Mouse (Mus musculus) naive thymus-derived CD4-positive, alpha-beta T cell, adult 2 months (primary cell): ENCODE data around the gene Mtmr12.
A peak's percentile ranks its signal among the peaks of the same experiment; 100 is the strongest.
"Not testable (repeated sequence)": the region's sequence is repeated elsewhere in the genome, so short reads cannot be mapped to it uniquely, and the experiment has no call there.

ENCODE experiments used
- DNase-seq: peaks from one replicate; pipeline ENCODE4 v3.0.0-alpha.2; 2011; ENCODE audit warnings: low read depth

Gene Mtmr12

GRCm38 (mm10) chr15:12204319-12205159 is at the start of gene Mtmr12:
Gene Mtmr12 (plus strand): TSS chr15:12205028.
- DNase-seq: peak; percentile 100

- DNase-seq: no peak
Measured at GRCm38 (mm10) chr15:12178126-12178525, 26.7 kb upstream of the Mtmr12 start.

DNA sequence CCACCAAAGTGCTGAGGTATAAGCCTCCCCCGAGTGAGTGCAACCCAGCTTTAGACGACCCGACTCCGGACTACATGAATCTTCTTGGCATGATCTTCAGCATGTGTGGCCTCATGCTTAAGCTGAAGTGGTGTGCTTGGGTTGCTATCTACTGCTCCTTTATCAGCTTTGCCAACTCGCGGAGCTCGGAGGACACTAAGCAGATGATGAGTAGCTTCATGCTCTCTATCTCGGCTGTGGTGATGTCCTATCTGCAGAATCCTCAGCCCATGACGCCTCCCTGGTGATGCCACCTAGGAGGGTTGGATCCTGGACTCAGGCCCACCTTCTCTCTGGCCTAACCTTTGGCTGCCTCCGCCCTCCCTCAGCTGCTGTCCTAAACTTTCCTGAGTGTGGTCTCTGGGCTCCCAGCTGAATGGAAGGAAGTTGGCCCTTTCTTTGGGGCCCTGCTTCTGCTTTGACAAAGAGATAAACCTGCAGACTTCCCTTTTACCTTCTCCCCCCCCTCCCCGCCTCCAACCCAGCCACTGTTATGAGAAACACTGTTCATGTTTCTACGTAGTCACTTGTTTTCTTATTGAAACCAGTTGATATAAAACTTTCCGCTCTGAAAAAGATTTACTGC is 23.5 kb upstream of the Mtmr12 start:
- not testable (repeated sequence) for DNase-seq

GRCm38 (mm10) chr15:12193880-12194816 is 10.7 kb upstream of the Mtmr12 start:
- no peak for DNase-seq

DNA sequence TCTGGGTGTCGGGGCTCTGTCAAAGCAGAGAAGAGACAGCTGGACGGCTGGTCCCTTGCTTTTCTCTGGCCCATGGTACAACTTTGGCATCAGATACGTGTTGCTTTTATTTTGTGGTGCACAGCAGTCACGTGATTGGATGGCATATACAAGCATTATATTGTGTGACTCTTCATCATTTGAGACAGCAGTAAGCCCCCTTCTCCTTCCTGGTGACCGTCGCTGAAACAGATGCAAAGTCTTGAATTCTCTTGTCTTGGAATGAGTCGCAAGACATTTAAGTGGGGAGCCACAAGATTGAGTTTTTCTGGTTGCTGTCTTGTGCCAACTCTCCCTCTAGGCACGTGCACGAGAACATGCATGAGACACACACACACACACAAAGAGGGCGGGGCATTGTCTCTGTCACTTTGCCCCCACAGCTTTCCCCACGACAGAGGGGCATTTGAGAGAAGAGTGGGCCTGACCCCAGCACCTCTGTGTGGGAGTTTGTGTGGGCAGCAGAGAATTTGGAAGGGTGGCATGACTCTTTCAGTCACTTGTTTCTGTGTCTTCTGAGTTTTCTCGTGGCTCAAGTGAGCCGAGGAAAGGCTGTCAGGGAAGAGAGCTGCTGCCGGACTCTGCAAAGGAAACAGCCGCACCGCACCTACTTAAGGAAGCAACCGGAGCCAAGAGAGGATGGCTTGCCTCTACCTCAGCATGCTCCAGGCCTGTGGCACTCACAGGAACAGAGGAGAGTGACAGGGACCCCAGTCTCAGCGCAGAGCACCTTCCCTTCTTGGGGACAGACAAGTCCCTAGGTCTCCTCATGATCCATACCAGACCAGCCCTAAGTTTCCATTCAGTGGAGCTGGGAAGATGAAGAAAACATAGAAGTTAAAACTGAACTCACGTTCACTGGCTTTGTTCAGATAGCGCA is 9.8 kb upstream of the Mtmr12 start:
- peak; percentile 10 for DNase-seq

GRCm38 (mm10) chr15:12195966-12196365 is 8.9 kb upstream of the Mtmr12 start:
- no peak for DNase-seq

DNA sequence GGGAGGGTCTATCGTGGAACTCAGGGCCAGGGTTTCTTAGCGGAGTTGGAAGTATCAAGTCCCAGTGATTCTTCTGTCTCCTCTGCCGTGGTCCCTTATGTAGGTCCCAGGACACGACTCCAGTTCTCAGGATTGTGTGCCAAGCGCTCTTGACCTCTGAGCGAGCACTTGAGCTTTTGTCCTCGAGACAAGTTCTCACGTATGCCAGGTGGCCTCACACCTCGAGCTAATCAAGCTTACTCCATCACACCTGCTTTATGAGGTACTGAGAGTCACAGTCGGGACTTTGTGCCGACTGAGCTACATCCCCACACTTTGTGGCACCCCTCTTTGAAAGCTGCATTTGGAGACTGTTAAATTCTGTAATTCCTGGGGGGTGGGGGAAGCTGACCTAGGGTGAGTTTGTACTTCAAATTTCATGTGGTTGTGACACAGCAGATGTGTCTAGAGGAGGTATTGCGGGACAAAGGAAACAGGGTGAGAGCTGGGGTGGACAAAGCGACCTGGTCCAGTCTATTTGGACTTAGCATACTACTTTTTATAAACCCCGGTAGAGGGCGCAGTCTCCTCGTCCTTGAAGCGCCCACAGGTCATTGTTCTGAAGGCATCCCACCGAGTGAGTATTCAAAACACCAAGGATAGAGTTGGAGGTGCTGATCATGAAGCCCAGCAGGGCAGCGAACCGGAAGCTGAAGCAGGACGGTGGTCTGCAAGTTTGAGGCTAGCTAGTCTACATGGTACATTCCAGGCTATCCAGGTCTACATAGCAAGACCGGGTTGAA is 8.2 kb upstream of the Mtmr12 start:
- DNase-seq: peak; percentile 84

GRCm38 (mm10) chr15:12197361-12197760 is 7.5 kb upstream of the Mtmr12 start:
- no peak for DNase-seq

GRCm38 (mm10) chr15:12200021-12200420 is 4.8 kb upstream of the Mtmr12 start:
- no peak for DNase-seq

- no peak for DNase-seq
Measured at GRCm38 (mm10) chr15:12201856-12202255, 3.0 kb upstream of the Mtmr12 start.

GRCm38 (mm10) chr15:12202456-12202855 is 2.4 kb upstream of the Mtmr12 start:
- no peak for DNase-seq

GRCm38 (mm10) chr15:12203008-12203407 is 1.8 kb upstream of the Mtmr12 start:
- not testable (repeated sequence) for DNase-seq

- no peak for DNase-seq
Measured at GRCm38 (mm10) chr15:12203512-12204318, 1.1 kb upstream of the Mtmr12 start.

DNA sequence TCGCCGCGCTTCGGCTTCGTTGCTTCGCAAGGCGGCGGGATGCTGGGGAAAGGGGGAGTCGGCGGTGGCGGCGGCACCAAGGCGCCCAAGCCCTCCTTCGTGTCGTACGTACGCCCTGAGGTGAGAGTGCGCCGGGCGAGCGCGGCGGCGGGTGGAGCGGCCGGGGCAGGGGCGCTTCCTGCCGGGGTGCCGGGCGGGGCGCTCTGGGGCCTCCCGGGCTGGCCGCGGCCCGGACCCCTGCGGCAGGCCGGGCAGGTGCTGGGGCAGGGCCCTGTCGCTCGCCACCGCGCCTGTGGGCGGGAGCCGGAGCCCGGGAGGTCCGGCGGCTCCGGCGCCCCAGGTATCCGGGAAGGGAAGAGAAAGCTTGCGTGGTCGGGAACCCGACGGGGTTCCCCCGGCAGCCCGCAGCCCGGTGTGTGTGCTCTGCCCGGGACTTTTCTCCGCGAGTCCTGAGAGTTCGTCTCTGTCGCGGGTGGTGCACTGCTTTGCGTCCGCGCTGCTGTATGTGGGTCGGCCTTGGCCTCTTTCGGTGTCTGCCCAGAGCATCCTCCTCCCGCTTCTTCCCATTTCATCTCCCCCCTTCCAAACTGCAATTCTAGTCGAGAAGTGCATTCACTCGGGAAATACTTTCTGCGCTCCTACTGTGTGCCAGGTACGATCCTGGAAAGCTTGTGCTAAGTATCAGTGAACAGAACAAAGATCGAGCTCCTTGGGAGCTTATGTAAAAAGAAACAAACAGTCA is 503 bp downstream of the Mtmr12 start:
- peak; percentile 64 for DNase-seq

DNA sequence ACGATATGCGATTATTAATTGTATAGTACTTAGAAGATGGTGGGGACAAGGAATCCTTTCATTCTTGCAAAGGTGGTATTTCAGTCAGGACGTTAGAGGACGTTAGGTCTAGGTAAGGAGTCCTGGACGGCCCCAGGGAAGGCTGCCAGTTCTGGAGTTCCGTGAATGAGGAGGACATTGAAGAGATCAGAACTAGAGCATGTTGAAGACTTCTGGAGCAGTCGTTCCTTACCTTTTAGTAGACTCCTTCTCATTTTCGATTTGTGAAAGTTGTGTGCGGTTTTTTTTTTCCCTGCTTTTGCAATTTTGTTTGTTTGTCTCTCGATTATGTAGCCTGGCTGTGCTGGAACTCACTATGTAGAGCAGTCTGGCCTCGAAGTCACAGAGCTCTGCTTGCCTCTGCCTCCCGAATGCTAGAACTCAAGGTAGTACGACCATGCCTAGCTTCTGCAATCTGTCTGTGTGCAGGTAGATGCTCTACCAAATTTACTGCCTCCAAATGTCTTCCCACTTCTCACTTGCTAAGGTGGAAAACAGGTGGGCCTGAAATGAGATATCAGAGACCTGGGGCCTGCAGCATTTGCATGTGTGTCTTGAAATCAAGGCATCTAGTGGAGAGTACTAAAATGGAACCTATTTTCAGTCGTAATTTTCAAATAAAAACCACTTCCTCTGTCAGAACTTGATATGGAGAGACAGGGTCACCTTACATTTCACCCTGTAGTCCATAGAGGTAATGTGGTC is 1.2 kb downstream of the Mtmr12 start:
- peak; percentile 66 for DNase-seq

DNA sequence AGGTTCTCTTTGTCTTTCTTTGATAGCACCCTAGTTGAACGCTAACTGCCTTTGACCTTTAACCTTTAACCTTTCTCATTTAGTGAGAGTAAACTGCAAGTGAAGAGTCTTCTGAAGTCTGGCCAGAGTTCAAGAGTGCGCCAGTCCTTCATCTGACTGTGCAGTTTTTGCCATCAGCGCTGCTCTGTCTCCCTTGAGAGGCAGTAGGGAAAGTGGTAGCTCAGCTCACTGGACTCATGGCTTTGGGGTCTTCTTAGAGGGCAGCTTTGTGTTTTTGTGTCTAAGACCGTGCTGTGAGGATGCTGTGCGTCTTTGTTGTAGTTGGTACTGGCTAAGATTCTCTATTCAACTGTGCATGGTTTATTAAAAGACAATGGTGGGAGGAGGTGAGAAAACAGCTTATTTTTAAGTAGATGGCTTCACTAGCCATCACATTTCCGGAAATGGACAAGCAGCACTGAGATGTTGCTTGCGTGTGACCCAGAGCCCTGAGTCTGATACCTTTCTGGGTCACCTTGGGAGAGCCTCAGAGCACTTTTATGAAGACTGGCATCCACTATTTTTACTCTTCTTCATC is 1.9 kb downstream of the Mtmr12 start:
- DNase-seq: no peak

DNA sequence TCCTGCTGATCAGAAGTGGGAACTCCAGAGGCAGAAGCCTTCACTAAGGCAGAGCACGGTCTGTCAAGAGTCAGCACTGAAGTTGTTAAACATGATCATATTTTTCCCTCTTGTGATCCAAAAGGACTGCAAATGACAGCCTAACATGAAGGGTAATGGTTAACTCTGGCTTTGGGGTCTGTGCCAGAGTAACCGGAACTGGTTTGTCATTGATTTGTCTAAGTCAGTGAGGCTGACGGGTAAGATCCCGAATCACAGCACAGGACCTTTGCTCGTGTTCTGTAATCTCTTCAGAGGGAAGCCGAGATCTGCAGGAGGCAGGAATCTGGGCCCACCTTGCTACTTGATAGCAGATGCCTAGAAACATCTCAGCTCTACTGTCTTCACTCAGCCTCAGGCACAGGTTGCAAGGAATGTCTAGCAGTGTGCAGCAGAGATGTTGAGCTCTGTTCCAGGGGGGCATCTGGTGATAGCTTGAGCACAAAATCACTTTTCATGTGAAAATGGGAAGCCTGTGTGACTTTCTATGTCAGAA is 2.8 kb downstream of the Mtmr12 start:
- no peak for DNase-seq

DNA sequence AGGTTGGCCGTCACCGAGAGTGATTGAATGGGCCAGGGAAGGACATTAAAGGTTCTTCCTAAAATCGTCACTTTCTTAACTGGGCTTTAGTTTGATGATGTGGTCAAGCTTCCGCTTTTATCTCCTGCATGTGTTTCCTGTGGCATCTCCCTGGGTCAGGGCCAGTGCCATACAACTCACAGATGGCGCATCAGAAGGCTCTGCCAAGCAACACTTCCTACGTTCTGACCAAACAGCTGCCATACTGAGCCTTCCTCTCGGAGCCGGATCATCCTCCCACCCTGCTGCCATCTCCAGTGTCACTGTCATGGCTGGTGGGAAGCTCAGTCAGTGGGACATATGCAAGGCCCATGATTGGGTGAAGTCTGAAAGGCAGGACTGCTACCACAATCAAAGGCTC is 6.7 kb downstream of the Mtmr12 start:
- no peak for DNase-seq
